Comparison of ENCODE assay signal across 11 mouse cellular contexts in genomic region chr4:46042505-46042850, GRCm38 (mm10). TPM values are rescaled to one million over a fixed set of nuclear protein-coding genes. Genes with fewer than 3 reads are reported as not detected.
DNase-seq lines count a peak whose midpoint lies in the region; ATAC-seq and TF ChIP-seq lines count a peak whose summit lies in the region.
"Had no signal": no experiment of that assay in that cellular context is flagged by ENCODE, and none has a peak within 500 bp of the region (broad histone marks: within the 10 kb centered on the region; RNA-seq: fewer than 3 reads in every experiment).

No protein-coding gene starts in this region.

- ATAC-seq in liver, embryonic 15.5 days (ENCODE audit: insufficient read depth) = peak; percentile 43
- ATAC-seq in frontal cortex, adult (ENCODE audit: low TSS enrichment) = no peak
- ATAC-seq: forebrain, embryonic 13.5 days had no signal

- 26% methylated on average over 5 of the region's 5 CpGs for WGBS in liver, embryonic 15.5 days (ENCODE audit: insufficient replicate concordance)

- H3K36me3 ChIP-seq in liver, embryonic 15.5 days (replicated peaks) = peaks cover 49% of the 10 kb centered on the region
- H3K36me3 ChIP-seq: hindbrain, embryonic 13.5 days had no signal

- H3K9ac ChIP-seq in liver, embryonic 15.5 days = peak overlapping the region; percentile 81
- H3K9ac ChIP-seq: forebrain, embryonic 13.5 days; hindbrain, embryonic 13.5 days had no signal

- H3K9me3 ChIP-seq in liver, embryonic 15.5 days (replicated peaks) = no peaks in the 10 kb centered on the region
- H3K9me3 ChIP-seq: forebrain, embryonic 13.5 days; hindbrain, embryonic 13.5 days had no signal

- peak overlapping the region; percentile 43; the same call in 1 of the 2 replicates for H3K27ac ChIP-seq in layer of hippocampus, adult 2 months
- peak overlapping the region; percentile 95 for H3K27ac ChIP-seq in liver, embryonic 15.5 days (replicated peaks)
- H3K27ac ChIP-seq: forebrain, embryonic 13.5 days; hindbrain, embryonic 13.5 days had no signal

- H3K4me3 ChIP-seq in layer of hippocampus, adult 2 months = no peak overlapping the region; the same call in 1 of the 2 replicates
- peak overlapping the region; percentile 96 for H3K4me3 ChIP-seq in liver, embryonic 15.5 days (replicated peaks)
- H3K4me3 ChIP-seq: forebrain, embryonic 13.5 days; hindbrain, embryonic 13.5 days had no signal

- DNase-seq in gastrocnemius, postnatal 25 days = peak; percentile 56
- no peak for DNase-seq in gastrocnemius, adult 8-10 months (ENCODE audit: low spot score in 2 of 2)
- DNase-seq in layer of hippocampus, adult 2 months (ENCODE audit: low spot score in 2 of 2) = no peak
- no peak for DNase-seq in layer of hippocampus, adult 8-10 months (ENCODE audit: low spot score in 2 of 2)
- peak; percentile 69 for DNase-seq in c-Kit-positive CD71-positive TER-119-negative erythroid progenitor cells, embryonic 14.5 days (ENCODE audit: low read depth)
- DNase-seq in thymus, postnatal 14 days = no peak
- DNase-seq: lung, postnatal 4 days had no signal

- H3K4me1 ChIP-seq in liver, embryonic 15.5 days (replicated peaks) = peaks cover 84% of the 10 kb centered on the region

- H3K4me2 ChIP-seq in liver, embryonic 15.5 days = peak overlapping the region; percentile 84
- H3K4me2 ChIP-seq: forebrain, embryonic 13.5 days; hindbrain, embryonic 13.5 days had no signal

- no peak for TF ChIP-seq CTCF in layer of hippocampus, adult 2 months (conservative IDR thresholded peaks at IDR 0.05)

- H3K27me3 ChIP-seq in liver, embryonic 15.5 days = peaks cover 27% of the 10 kb centered on the region

RNA-seq across cellular contexts. Expression of gene Tmod1, which starts 3.7 kb away (rescaled TPM):
- 100 to 1,000 TPM; 205 to 220 TPM for total RNA-seq in gastrocnemius, postnatal 25 days (2021)
- 100 to 1,000 TPM; 175 to 195 (median 187) TPM for total RNA-seq in gastrocnemius, adult 8-10 months (2022)
- 10 to 100 TPM; 21.5 to 25.9 TPM for total RNA-seq in layer of hippocampus, adult 2 months (2021)
- 10 to 100 TPM; 22.4 to 30.0 (median 28.9) TPM for total RNA-seq in layer of hippocampus, adult 8-10 months (2022)
- polyA plus RNA-seq in liver, embryonic 15.5 days (2015; fragmentation: Nextera tagmentation; extraction: Ambion mirVana) = 48.5 and 49.7 TPM in 2 replicates

Comparison
In these comparisons a context has a peak if more than half of its experiments do, and no peak if none do; other contexts are left out.
1. DNase-seq: peak in gastrocnemius, postnatal 25 days (single experiment) and c-Kit-positive CD71-positive TER-119-negative erythroid progenitor cells, embryonic 14.5 days (single experiment); none in gastrocnemius, adult 8-10 months (0 of 2), layer of hippocampus, adult 2 months (0 of 2), layer of hippocampus, adult 8-10 months (0 of 2) and thymus, postnatal 14 days (single experiment).
2. RNA of gene Tmod1, which starts 3.7 kb away (total RNA-seq): 205 to 220 TPM in gastrocnemius, postnatal 25 days and 175 to 195 TPM in gastrocnemius, adult 8-10 months; 22.4 to 30.0 TPM in layer of hippocampus, adult 8-10 months and 21.5 to 25.9 TPM in layer of hippocampus, adult 2 months; every median in the first group is over 4 times any median in the second.